Mouse (Mus musculus) midbrain, embryonic 11.5 days (tissue): ENCODE data around the gene Gfi1. TPM values are rescaled to one million over a fixed set of nuclear protein-coding genes. Genes with fewer than 3 reads are reported as not detected.

Experiments used
- ATAC-seq: fragments of 200-750 bp; cut with Nextera tagmentation; 2 replicates; pipeline ENCODE4 v1.8.0; 2017; ENCODE audit warnings: moderate TSS enrichment, moderate library complexity; ENCODE audit not compliant: low FRiP score
- DNase-seq: peaks from one replicate; pipeline ENCODE4 v3.0.0; 2015; ENCODE audit warnings: low spot score; ENCODE audit errors: missing footprints
- H3K27ac ChIP-seq: fragments of 300-500 bp; sonication (generic); 2 replicates; pipeline ENCODE4 v1.5.1; 2014; ENCODE audit warnings: low read depth, low read length
- H3K27me3 ChIP-seq: fragments of 300-500 bp; sonication (generic); 2 replicates; pipeline ENCODE4 v1.6.1; 2014; ENCODE audit warnings: mild to moderate bottlenecking, low read length, moderate library complexity, mixed read lengths; ENCODE audit not compliant: control insufficient read depth, insufficient read depth
- H3K36me3 ChIP-seq: fragments of 300-500 bp; sonication (generic); 2 replicates; pipeline ENCODE4 v1.6.1; 2014; ENCODE audit warnings: mild to moderate bottlenecking, low read length, moderate library complexity, mixed read lengths; ENCODE audit not compliant: control insufficient read depth, insufficient read depth
- H3K4me1 ChIP-seq: fragments of 300-500 bp; sonication (generic); 2 replicates; pipeline ENCODE4 v1.6.1; 2014; ENCODE audit warnings: low read length; ENCODE audit not compliant: control insufficient read depth, insufficient read depth
- H3K4me2 ChIP-seq: fragments of 300-500 bp; sonication (generic); 2 replicates; pipeline ENCODE4 v1.6.1; 2014; ENCODE audit warnings: mild to moderate bottlenecking, moderate library complexity
- H3K4me3 ChIP-seq: fragments of 300-500 bp; sonication (generic); 2 replicates; pipeline ENCODE4 v1.5.1; 2014; ENCODE audit warnings: low read depth, low read length
- H3K9ac ChIP-seq: fragments of 300-500 bp; sonication (generic); 2 replicates; pipeline ENCODE4 v1.6.1; 2014; ENCODE audit warnings: low read length
- H3K9me3 ChIP-seq: fragments of 300-500 bp; sonication (generic); 2 replicates; pipeline ENCODE4 v1.6.1; 2016; ENCODE audit warnings: low read length; ENCODE audit not compliant: control insufficient read depth
- WGBS: fragments of 180-500 bp; shearing (Covaris S2); extraction: QIAGEN DNeasy Blood & Tissue Kit; methylation state at CpG from one replicate; pipeline ENCODE4 v1.1.7; 2014; 5-methylcytosine and 5-hydroxymethylcytosine counted together
- polyA plus RNA-seq: library from polyadenylated mRNA; unstranded; fragments of >200 nt; fragmentation: Nextera tagmentation; extraction: Ambion mirVana; gene quantifications from 2 replicates; pipeline ENCODE4 v1.2.1, GENCODE M21; 2014

Gfi1 gene
- polyA plus RNA-seq, 1 experiment from 2014 or later: not detected

- H3K9ac ChIP-seq: no peak overlapping the region
- H3K4me1 ChIP-seq: peaks cover 39% of the 10 kb centered on the region
- no peak overlapping the region for H3K27ac ChIP-seq
- WGBS: under 1% methylated on average over 52 of the region's 52 CpGs
- ATAC-seq (no peak), DNase-seq (peak; percentile 97)
- H3K9me3 ChIP-seq: no peaks in the 10 kb centered on the region
- no peak overlapping the region for H3K4me3 ChIP-seq
- H3K4me2 ChIP-seq: peak overlapping the region; percentile 26
- H3K27me3 ChIP-seq: peaks cover 91% of the 10 kb centered on the region
- H3K36me3 ChIP-seq: no peaks in the 10 kb centered on the region
Measured at GRCm38 (mm10) chr5:107724661-107725434, 988 bp downstream of the Gfi1 start.

GRCm38 (mm10) chr5:107723541-107724511 lies 2.0 kb downstream of the Gfi1 start:
- no peaks in the 10 kb centered on the region for H3K9me3 ChIP-seq
- peak; percentile 96 for DNase-seq
- H3K4me2 ChIP-seq: 0 out of 2 replicates have a peak overlapping the region, but pooled peaks have one; percentile 15
- 2% methylated on average over 49 of the region's 49 CpGs for WGBS
- H3K4me3 ChIP-seq: no peak overlapping the region
- H3K27ac ChIP-seq: no peak overlapping the region
- peaks cover 39% of the 10 kb centered on the region for H3K4me1 ChIP-seq
- peaks cover 99% of the 10 kb centered on the region for H3K27me3 ChIP-seq
- no peak for ATAC-seq
- no peaks in the 10 kb centered on the region for H3K36me3 ChIP-seq
- H3K9ac ChIP-seq: no peak overlapping the region

- H3K4me3 ChIP-seq: no peak overlapping the region; the same call in 1 of the 2 replicates
- H3K27me3 ChIP-seq: peaks cover 97% of the 10 kb centered on the region
- H3K27ac ChIP-seq: no peak overlapping the region
- no peak overlapping the region for H3K9ac ChIP-seq
- ATAC-seq (no peak), DNase-seq (peak; percentile 95)
- WGBS: 1% methylated on average over 34 of the region's 34 CpGs
- H3K4me2 ChIP-seq: 0 out of 2 replicates have a peak overlapping the region, but pooled peaks have one; percentile 15
- H3K4me1 ChIP-seq: peaks cover 39% of the 10 kb centered on the region
- H3K36me3 ChIP-seq: no peaks in the 10 kb centered on the region
- no peaks in the 10 kb centered on the region for H3K9me3 ChIP-seq
Measured at GRCm38 (mm10) chr5:107722661-107723532, 2.9 kb downstream of the Gfi1 start.

GRCm38 (mm10) chr5:107721638-107722011 lies 4.2 kb downstream of the Gfi1 start:
- DNase-seq: peak; percentile 95
- Histone ChIP-seq H3K27me3 (peaks cover 97% of the 10 kb centered on the region), H3K36me3 (no peaks in the 10 kb centered on the region), H3K4me1 (peaks cover 35% of the 10 kb centered on the region), H3K4me2 (peak overlapping the region; percentile 43), H3K27ac (no peak overlapping the region), H3K9me3 (no peaks in the 10 kb centered on the region), H3K4me3 (peak overlapping the region; percentile 20), H3K9ac (no peak overlapping the region)
- under 1% methylated on average over 33 of the region's 33 CpGs for WGBS
- ATAC-seq: peak; percentile 39; the same call in 1 of the 2 replicates

GRCm38 (mm10) chr5:107720991-107721637 lies 4.7 kb downstream of the Gfi1 start:
- H3K9ac ChIP-seq: no peak overlapping the region; the same call in 1 of the 2 replicates
- no peaks in the 10 kb centered on the region for H3K36me3 ChIP-seq
- peaks cover 93% of the 10 kb centered on the region for H3K27me3 ChIP-seq
- peaks cover 31% of the 10 kb centered on the region for H3K4me1 ChIP-seq
- peak overlapping the region; percentile 20 for H3K4me3 ChIP-seq
- no peak overlapping the region for H3K27ac ChIP-seq
- under 1% methylated on average over 58 of the region's 58 CpGs for WGBS
- peak; percentile 23; the same call in 1 of the 2 replicates for ATAC-seq
- no peaks in the 10 kb centered on the region for H3K9me3 ChIP-seq
- DNase-seq: peak; percentile 92
- H3K4me2 ChIP-seq: peak overlapping the region; percentile 43

GRCm38 (mm10) chr5:107720511-107720910 lies 5.3 kb downstream of the Gfi1 start:
- WGBS: 5% methylated on average over 5 of the region's 5 CpGs
- Histone ChIP-seq H3K4me3 (no peak overlapping the region), H3K27ac (no peak overlapping the region), H3K9me3 (no peaks in the 10 kb centered on the region), H3K9ac (no peak overlapping the region), H3K4me1 (peaks cover 26% of the 10 kb centered on the region), H3K36me3 (no peaks in the 10 kb centered on the region), H3K4me2 (no peak overlapping the region), H3K27me3 (peaks cover 87% of the 10 kb centered on the region)
- DNase-seq: peak; percentile 90
- no peak for ATAC-seq

GRCm38 (mm10) chr5:107719786-107720185 lies 6.0 kb downstream of the Gfi1 start:
- Histone ChIP-seq H3K4me1 (peaks cover 20% of the 10 kb centered on the region), H3K9ac (no peak overlapping the region), H3K9me3 (no peaks in the 10 kb centered on the region), H3K27me3 (peaks cover 80% of the 10 kb centered on the region), H3K4me3 (no peak overlapping the region), H3K36me3 (no peaks in the 10 kb centered on the region), H3K4me2 (no peak overlapping the region), H3K27ac (no peak overlapping the region)
- WGBS: 8% methylated on average over 1 of the region's 1 CpGs
- ATAC-seq: no peak
- peak; percentile 83 for DNase-seq

- Histone ChIP-seq H3K4me3 (no peak overlapping the region), H3K36me3 (no peaks in the 10 kb centered on the region), H3K9me3 (no peaks in the 10 kb centered on the region), H3K9ac (no peak overlapping the region), H3K4me2 (no peak overlapping the region), H3K27me3 (peaks cover 74% of the 10 kb centered on the region), H3K4me1 (peaks cover 18% of the 10 kb centered on the region), H3K27ac (no peak overlapping the region)
- 14% methylated on average over 3 of the region's 3 CpGs for WGBS
- ATAC-seq (no peak), DNase-seq (peak; percentile 87)
Measured at GRCm38 (mm10) chr5:107719209-107719608, 6.6 kb downstream of the Gfi1 start.
